Mouse (Mus musculus): ENCODE data around the gene Mmaa. TPM values are rescaled to one million over a fixed set of nuclear protein-coding genes. Genes with fewer than 3 reads are reported as not detected.

The Mmaa gene
- total RNA-seq, 2 experiments from 2014 or later = 3.4 to 5.0 TPM

DNA sequence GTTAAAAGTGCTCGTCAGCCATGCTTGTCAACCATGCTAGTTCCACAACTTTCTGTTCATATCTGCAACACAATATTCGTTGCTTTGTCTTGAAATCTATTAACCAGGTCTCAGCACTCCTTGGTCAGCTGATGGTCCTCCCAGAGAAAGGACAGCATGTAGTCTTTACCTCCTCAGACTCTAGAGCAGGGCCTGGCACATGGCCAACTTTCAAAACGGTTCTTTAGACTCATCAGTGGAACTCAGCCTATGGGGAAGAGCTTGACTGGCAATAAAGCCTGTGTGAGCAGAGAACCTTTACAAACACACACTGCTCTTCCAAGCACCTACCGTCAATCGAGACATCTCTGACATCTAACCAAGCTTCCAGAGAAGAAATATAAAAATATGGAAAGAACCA, 5.1 kb downstream of the Mmaa start:
- no peak for ATAC-seq (replicated peaks; ENCODE audit: poor library complexity)

DNA sequence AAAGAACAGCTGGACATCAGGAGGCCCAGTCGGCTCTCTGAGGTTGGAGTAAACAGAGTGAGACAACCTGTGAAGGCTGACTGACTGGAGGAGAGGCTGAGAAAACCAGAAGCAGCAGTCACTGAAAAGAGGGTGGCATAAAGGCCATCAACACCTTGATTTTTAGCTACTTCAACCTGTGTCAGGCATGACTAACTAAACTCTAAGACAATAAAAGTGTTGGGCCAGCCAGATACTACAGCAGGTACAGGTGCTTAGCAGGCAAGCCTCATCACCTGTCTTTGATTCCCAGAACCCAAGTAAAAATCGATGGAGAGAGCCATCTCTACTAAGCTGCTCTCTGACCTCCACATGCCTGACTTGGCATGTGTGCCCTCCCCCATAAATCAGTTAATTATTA, 6.1 kb downstream of the Mmaa start:
- ATAC-seq (replicated peaks; ENCODE audit: poor library complexity) = 0 out of 2 replicates have a peak, but pooled peaks have one; percentile 12

DNA sequence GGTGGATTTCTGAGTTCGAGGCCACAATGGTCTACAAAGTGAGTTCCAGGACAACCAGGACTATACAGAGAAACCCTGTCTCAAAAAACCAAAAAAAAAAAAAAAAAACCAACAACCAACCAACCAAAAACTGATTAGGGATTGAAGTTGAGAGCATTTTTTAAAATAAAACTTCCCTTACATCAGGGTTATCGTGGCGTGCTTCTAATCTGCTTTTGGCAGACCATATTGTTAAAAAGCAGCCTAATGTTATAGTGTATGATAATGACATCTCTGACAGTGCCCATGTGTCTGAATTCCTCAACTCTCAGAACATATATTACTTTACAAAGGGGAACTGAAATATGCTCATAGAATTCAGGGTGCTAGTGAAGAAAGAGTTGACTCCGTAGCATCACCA, 6.5 kb downstream of the Mmaa start:
- peak; percentile 61 for ATAC-seq (replicated peaks; ENCODE audit: poor library complexity)

DNA sequence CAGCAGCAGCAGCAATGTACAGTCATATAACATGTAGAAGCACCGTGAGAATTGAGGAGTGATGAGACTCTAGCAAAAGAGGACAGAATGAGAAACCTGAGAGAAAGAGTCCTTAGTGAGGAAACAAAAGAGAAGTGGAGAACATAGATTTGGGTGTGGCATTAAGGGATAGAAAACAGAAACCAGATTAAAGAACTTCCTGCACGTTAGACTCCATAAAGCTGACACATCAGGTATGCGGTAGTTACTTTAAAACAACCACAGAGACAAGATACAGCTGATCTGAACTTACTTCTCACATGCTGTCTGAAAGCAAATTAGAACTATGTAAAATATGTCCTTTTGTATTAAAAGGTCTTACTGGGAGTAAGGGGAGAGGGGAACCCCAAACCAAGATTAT, 8.3 kb downstream of the Mmaa start:
- ATAC-seq (replicated peaks; ENCODE audit: poor library complexity) = no peak

DNA sequence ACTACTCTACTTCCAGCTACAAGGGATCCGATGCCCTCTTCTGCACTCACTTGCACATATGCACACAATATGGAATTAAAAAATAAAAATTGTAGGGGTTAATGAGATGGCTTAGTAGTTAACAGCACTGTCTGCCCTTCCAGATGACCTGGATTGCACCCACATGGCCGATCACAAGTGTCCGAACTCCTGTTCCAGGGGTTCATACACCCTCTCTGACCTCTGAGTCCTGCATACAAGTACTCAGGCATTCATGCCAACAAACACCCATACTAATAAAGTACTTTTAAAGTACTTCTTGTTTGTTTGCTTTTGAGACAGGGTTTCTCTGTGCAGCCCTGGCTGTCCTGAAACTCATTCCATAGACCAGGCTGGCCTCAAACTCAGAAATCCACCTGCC, 10.1 kb downstream of the Mmaa start:
- ATAC-seq (replicated peaks; ENCODE audit: poor library complexity) = no peak

DNA sequence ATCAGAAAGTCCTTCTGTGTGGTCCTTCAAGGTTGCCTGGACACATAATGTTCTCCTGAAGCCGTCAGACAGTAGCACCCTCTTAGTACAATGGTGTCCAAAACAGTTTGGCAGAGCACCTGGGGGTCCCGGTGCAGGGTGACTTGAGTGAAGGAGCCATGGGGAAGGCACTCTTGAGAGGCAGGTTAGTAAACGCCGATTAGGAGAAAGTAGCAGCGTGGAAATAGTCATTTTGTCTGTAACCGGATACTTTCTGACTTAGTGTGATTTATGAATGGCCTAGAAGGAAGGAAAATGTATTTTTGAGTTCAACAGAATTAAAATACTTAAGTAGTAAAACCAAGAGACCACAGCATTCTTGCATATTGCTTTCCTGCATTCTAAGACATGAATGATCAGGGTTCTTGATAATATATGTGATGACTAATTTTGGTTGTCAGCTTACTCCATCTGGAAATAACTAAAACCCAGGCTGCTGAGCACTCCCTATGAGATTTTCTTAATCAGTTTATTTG, 13.3 kb downstream of the Mmaa start:
- ATAC-seq (replicated peaks; ENCODE audit: poor library complexity) = no peak

DNA sequence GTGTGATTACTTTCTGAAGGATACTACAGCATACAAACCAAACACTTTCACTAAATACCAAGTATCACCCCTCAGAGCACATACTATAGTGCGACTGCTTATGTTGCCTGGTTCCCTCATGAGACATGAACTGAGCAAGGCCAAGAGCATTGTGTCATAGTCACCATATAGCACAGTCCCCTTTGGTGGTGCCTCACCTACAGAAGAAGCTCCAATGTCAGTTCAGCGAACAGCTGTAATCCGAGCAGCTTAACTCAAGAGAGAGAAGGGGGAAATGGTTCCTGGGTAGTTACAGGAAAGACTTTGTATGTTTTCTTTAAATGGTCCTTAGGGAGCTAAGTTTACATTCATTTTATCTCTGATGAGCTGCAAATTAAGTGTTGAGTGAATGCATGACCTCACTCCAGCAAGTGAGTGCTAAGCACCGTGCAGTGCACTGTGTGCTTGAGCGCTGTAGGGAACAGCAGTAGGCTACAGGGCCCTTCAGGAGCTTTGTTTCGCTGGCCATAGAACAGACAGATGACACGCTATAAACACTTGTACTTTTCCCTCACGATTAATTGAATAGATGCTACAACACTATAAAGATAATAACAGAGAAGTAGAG, 17.4 kb downstream of the Mmaa start:
- ATAC-seq (replicated peaks; ENCODE audit: poor library complexity) = no peak

DNA sequence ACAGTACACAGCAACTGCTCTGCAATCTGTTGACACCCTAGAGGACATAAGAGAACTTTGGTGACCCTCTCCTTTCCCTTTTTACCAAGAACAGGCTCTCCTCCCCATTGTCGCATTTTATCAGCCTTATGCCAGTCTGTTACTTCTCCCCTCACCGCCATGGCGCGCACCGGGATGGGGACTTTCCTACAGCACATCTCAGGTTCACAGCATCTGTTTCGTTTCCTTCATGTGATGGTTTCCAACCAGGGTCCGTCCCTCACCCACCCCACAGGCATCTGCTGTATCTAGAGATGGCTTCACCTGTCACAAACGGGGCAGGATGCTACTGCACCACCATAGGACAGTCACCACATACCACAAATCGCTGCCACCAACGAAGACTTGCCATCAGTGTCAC, 19.8 kb downstream of the Mmaa start:
- no peak for ATAC-seq (replicated peaks; ENCODE audit: poor library complexity)

DNA sequence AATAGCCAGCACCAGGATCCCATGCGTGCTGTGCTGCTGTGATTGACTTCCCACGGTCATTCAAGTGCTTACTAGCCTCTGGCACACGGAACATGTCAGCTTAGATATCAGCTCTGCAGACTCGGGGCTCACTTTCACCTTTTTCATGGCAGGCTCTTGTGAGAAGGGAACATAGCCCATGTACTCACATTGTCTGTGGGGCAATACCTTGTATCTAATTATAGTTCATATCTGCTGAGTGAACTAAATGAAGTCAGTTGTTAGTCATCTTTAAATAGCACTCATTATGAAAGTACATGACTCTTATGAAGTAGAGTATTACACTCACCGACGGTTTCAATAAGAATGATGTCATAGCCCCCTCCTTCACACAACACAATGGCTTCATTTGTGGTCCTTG, 21.0 kb downstream of the Mmaa start:
- no peak for ATAC-seq (replicated peaks; ENCODE audit: poor library complexity)

DNA sequence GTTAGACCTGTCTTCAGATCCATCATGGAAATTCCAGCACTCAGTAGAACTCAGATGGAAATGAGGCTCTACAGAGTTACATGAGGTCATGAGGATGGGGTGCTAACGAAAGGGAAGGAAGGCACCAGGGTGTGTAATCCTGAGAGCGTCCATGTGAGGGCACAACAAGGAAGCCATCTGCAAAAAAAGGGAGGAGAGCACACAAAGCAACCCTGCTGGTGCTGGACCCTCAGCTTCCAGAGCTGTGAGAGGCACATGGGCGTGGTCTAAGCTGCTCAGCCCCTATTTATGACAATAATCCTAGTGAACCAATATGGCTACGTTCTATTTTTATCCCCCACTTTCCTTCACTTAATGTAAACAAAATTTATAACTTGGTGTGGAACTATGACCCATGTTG, 22.1 kb downstream of the Mmaa start:
- peak; percentile 52 for ATAC-seq (replicated peaks; ENCODE audit: poor library complexity)

DNA sequence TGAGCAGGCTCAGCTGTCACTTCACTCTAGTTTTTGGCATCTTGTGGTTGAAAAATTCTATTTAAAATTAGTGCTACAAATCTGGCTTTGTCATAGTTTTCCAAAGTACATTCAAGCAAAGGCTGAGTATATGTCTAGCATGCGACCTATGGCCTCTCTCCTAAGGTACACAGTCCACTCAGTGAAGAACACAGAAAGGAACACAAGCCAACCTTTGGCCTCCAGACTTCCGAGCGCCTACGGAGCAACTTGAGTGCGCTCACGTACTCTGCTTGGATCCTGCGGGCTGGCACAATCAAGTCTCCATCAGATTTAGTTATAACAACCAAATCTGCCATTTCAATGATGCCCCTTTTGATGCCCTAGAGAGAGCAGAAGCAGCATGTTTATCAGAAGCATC, 25.8 kb downstream of the Mmaa start:
- no peak for ATAC-seq (replicated peaks; ENCODE audit: poor library complexity)

DNA sequence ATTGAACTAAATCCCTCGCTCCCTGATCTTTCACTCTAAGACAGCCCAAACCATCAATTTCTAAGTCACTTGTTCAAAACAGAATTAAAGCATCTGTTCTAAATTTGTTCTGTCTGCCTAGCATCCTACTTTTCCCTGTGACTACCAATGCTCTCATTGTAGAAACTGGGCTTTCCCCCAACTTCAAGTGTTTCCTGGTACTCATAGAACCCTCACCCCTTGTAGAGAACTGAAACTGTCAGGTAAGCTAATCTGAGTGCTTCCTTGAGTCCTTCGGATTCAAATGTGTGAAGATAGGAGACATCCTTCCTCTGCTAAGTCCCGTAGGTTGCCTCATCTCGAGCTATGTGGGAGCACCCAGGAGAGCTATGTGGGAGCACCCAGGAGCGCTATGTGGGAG, 32.8 kb downstream of the Mmaa start:
- ATAC-seq (replicated peaks; ENCODE audit: poor library complexity) = no peak

DNA sequence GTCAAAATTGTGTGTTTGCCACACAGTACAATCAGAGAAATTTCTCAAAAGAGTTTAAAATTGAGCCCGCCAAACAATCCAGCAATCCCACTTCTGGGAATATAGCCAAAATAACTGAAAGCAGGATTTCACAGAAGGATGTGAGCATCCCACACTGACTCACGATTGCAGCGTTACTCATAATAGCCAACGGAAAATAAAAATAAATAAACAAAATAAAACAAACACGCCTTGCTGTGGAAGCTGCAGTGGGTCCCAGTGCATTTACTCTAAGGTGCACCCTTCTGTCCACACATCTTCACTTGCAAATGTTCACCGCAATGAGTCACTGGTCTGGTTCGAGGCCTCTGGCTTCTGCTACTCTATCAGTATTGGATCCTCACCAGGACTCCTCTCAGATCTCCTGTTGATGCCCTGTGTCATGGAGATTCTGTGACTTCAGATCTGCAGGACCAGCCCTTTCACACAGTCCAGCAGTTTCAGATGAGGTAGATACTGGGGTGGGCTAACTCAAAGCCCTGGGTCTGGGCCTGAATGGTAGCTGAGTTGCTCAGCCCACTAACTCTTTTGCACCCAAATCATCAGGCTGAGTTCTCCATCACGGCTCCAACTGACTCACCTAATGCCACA, 38.5 kb downstream of the Mmaa start:
- no peak for ATAC-seq (replicated peaks; ENCODE audit: poor library complexity)

DNA sequence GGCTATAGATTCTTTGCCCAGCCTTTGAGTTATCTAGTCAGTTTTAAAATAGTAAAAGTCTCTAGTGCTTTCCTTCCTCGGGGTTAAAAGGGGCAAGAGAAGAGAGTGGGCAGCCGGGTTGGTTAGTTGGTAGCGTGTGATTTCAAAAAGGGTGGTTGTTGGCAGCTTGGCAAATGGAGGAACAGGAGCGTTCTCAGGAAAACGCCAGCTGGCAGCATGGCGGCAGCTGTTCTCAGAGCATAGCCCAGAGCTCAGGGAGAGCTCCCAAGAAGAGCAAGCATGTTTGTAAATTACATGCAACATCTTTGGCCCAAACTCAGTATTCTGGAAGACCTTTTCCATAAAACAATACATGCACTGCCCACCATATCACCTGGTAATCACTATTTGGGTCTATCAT, 41.0 kb downstream of the Mmaa start:
- ATAC-seq (replicated peaks; ENCODE audit: poor library complexity) = no peak

DNA sequence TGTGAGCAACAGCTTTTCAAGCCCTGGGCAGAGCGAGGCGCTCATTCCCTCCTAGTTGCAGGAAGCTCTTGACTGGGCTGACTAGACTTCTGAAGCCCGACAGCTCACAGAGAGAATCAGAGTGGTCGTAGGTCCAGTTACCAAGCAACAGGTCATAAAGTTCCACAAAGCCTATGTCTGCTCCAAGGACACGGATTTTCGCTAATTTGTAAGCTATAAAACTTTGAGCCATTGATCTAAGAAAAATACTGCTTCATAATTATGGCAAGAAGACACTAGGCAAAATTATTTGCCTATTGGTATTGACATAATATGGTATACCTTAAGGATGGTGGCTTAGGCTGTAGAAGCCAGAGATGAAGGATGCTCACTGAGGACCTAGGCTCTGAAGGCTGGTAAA, 46.3 kb downstream of the Mmaa start, which contains the start of gene 1700011L22Rik:
Gene 1700011L22Rik, minus strand, starts transcription at position 101 of the 400 bp plus-strand sequence.
- no peak for ATAC-seq (replicated peaks; ENCODE audit: poor library complexity)

DNA sequence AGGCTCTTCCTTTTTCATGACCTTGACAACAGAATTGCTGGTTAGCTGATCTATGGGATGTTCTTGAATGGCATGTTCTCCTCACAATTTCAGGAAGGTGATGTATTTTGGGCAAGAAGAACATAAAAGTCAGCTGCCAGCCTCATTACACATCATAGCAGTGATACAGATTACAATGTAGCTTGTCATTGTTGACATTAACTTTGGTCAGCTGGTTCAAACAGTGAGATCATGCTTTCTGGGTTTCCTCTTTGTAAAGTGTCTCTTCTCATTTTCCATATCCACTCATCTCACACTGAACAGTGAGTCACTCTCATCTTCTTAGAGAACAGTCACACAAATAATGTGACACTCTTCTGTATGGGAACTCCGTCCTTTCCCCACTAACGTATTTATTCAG, 51.3 kb downstream of the Mmaa start:
- no peak for ATAC-seq (replicated peaks; ENCODE audit: poor library complexity)

DNA sequence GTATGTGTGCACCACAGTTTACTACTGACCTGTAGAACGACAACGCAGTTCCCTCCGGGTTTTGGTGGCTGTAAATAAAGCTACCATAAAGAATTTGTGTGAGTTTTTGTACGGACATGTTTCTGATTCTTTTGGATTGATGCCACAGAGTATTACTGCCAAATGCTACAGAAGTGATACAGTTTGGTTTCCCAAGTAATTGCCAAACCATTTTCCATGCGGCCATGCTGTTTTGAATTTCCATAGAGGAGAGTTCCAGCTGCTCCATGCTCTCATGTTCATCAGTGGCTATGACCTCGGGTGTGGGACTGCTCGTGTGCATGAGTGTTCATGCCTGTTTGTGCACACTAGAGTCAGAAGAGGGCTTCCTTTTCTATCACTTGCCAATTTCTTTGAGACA, 54.7 kb downstream of the Mmaa start:
- ATAC-seq (replicated peaks; ENCODE audit: poor library complexity) = no peak

DNA sequence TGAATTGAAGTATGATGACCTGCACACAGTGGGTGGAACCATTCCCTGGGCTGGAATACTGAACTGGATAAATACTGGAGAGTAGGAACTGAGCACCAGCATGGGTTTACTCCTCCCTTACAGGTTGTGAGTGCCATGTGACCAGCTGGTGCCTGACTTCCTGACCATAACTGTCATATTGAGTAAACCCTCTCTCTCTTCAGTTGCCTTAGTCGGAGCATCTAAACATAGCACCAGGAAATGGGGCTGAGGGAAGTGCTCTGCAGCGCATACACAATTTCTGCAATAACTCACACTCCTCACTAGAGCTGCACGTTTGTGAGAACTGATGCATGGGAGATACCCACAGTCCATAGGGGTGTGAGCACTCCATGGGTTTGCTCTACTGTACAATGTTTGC, 55.4 kb downstream of the Mmaa start:
- ATAC-seq (replicated peaks; ENCODE audit: poor library complexity) = peak; percentile 94

DNA sequence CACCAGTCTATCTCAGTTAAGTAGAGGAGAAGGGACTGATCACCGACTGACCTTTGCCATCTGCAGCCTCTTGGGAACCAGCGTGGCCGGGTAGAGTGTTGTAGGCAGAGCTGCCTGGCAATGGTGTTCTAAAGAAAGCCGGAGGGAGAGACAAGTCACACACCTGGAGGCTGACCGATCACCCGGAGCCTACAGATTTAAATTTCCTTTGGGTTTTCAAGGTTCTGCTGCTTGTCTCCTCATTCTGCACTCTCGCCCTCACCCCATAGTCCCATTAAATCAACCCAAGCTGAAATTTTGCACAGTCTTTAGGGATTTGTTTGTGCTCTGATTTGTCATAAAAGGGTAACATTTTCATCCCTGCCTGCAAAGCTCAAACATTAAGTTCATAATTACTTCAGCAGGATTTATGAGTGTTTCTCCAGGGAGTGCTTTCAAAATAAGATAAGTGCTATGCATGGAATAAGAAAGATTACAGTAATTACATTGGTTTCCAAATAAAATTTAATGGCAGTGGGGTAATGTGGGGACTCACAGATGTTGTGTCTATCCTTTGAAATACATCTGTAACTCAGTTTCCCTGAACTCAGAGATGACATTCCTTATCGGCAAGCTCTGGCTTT, 65.4 kb downstream of the Mmaa start:
- ATAC-seq (replicated peaks; ENCODE audit: poor library complexity) = no peak

DNA sequence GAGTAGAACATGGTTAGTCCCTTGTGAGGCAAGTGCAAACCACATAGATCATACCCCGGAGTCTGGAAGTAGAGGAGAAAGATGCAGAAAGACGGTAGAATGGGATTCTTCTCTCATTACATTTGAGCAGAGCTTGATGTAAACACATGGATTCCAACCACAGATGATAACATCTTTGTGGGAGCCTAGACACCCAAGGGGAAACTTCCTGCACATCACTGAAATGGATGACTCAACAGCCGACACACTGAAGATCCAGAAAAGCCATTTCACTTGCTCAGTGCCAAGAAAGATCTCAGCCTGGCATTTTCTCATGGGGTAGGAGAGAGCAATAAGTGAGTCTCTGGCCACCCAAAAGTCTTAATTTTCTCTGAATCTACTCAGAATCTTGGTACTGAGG, 66.8 kb downstream of the Mmaa start:
- ATAC-seq (replicated peaks; ENCODE audit: poor library complexity) = no peak

DNA sequence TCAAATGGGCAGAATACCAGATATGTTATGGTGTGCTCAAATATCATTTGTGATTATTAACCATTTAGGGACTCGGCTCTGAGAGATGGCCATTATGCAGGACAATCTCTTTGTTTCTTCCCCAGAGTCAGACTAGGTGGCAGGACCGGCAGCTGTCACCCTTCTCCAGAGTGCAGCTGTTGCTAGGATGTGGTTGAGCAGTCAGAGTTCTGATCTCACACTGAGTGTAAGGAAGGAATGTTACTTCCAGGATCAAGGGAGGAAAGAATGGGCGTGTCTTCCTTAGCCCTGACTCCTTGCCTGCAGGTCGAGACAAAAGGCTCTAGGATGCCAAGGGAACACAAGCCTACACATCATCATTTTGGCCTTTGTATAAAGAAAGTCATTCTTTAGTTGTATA, 67.5 kb downstream of the Mmaa start:
- ATAC-seq (replicated peaks; ENCODE audit: poor library complexity) = no peak

DNA sequence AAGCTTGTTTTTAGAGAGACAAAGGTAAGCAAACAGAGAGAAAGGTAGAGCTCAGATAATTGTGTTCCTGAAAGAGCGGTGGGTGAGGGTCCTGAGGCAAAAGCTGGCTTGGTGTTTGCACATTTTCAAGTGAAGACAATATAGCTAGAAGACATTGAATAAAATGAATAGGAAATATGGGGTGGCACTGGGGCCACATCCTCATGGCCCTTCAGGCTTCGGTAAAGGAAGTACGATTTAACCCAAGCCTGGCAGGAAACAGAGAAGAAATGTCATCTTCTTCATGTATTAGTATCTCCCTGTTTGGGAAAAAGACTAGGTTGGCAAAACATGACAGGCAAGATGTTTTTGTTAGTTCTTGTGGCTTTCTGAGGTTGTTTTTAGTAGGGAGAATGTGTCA, 68.7 kb downstream of the Mmaa start:
- ATAC-seq (replicated peaks; ENCODE audit: poor library complexity) = peak; percentile 44; the same call in 1 of the 2 replicates

Measured in megakaryocyte progenitor cell, adult 5-6 weeks (primary cell).